Mouse (Mus musculus) myocyte (in vitro differentiated cells): ENCODE measurements at regions not wholly inside any gene's neighbourhood (a gene's known extent, or its start where the extent isn't known, plus 50 kb on each side); places are given as distances from the start of the nearest gene placed in this dataset.

Experiments
- H3K27me3 ChIP-seq: one replicate; pipeline ENCODE4 v1.6.1; 2011; ENCODE audit not compliant: control insufficient read depth, insufficient read depth, insufficient read length
- H3K36me3 ChIP-seq: one replicate; pipeline ENCODE4 v1.6.1; 2011; ENCODE audit not compliant: control insufficient read depth, insufficient read depth
- H3K4me2 ChIP-seq: one replicate; pipeline ENCODE4 v1.6.1; 2011; ENCODE audit warnings: low read depth, control low read depth
- H3K4me3 ChIP-seq: one replicate; pipeline ENCODE4 v1.5.1; 2011; ENCODE audit warnings: mild to moderate bottlenecking, control low read depth, moderate library complexity
- H3K79me2 ChIP-seq: one replicate; pipeline ENCODE4 v1.6.1; 2011; ENCODE audit not compliant: control insufficient read depth, insufficient read depth
- H3ac ChIP-seq: one replicate; pipeline ENCODE4 v1.6.1; 2011; ENCODE audit not compliant: control insufficient read depth, insufficient read length
- CEBPB ChIP-seq: IDR thresholded peaks from 2 replicates; pipeline ENCODE4 v1.6.1; 2011; ENCODE audit warnings: mild to moderate bottlenecking, moderate library complexity; ENCODE audit not compliant: poor library complexity, insufficient read depth, severe bottlenecking
- E2F4 ChIP-seq: IDR thresholded peaks from one replicate; pipeline ENCODE4 v1.6.1; 2011; ENCODE audit warnings: mild to moderate bottlenecking, control low read depth, moderate library complexity; ENCODE audit not compliant: insufficient read depth
- MAX ChIP-seq: IDR thresholded peaks from one replicate; pipeline ENCODE4 v1.6.1; 2011; ENCODE audit warnings: low read depth, mild to moderate bottlenecking, control low read depth
- MYOD1 ChIP-seq, 3 experiments: IDR thresholded peaks; one replicate each; pipeline ENCODE4 v1.6.1; 2011; ENCODE audit warnings: control low read depth in 2 of 3, low read depth in 2 of 3, mild to moderate bottlenecking in 2 of 3, moderate library complexity in 1 of 3; ENCODE audit not compliant: insufficient read length in 2 of 3, control insufficient read depth in 1 of 3
- MYOG ChIP-seq, 3 experiments: IDR thresholded peaks; one replicate each; pipeline ENCODE4 v1.6.1; 2011; ENCODE audit warnings: control low read depth in 2 of 3, low read depth in 2 of 3, mild to moderate bottlenecking in 2 of 3; ENCODE audit not compliant: insufficient read length in 2 of 3, control insufficient read depth in 1 of 3, insufficient read depth in 1 of 3
- POLR2A ChIP-seq: IDR thresholded peaks from one replicate; pipeline ENCODE4 v1.6.1; 2011; ENCODE audit warnings: low read depth, mild to moderate bottlenecking, control low read depth, moderate library complexity; ENCODE audit not compliant: insufficient read length
- POLR2AphosphoS2 ChIP-seq: IDR thresholded peaks from one replicate; pipeline ENCODE4 v1.6.1; 2011; ENCODE audit warnings: low read depth, control low read depth; ENCODE audit not compliant: insufficient read length
- REST ChIP-seq: IDR thresholded peaks from one replicate; pipeline ENCODE4 v1.6.1; 2011; ENCODE audit warnings: mild to moderate bottlenecking, control low read depth, moderate library complexity; ENCODE audit not compliant: insufficient read depth, insufficient read length
- SRF ChIP-seq: IDR thresholded peaks from one replicate; pipeline ENCODE4 v1.6.1; 2011; ENCODE audit warnings: low read depth; ENCODE audit not compliant: control insufficient read depth, insufficient read length
- TCF12 ChIP-seq: IDR thresholded peaks from one replicate; pipeline ENCODE4 v1.6.1; 2011; ENCODE audit warnings: mild to moderate bottlenecking, control low read depth; ENCODE audit not compliant: poor library complexity, insufficient read depth, severe bottlenecking
- TCF3 ChIP-seq: IDR thresholded peaks from one replicate; pipeline ENCODE4 v1.6.1; 2011; ENCODE audit warnings: low read depth, control low read depth; ENCODE audit not compliant: insufficient read length
- USF1 ChIP-seq: IDR thresholded peaks from one replicate; pipeline ENCODE4 v1.6.1; 2011; ENCODE audit warnings: low read depth, mild to moderate bottlenecking, control low read depth, moderate library complexity

DNA sequence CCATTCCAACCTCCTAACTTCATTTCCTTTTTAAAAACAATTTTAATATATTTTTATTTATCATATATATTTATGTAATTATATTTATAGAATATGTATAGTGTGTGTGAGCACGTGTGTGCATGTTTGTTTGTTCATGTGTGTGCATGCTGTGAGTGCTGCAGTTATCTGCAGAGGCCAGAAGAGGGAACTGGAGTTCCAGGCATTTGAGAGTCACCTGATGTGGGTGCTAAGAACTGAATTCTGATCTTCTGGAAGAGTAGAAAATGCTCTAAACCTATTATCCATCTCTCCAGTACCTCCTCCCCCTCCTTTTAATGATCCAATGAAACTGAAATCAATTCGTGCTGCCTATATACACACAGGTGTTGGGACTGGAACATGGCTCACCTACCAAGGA is 128.0 kb downstream of the Snx19 start:
- Histone ChIP-seq H3ac (no peak overlapping the region), H3K36me3 (no peaks in the 10 kb centered on the region), H3K4me2 (no peak overlapping the region), H3K27me3 (no peaks in the 10 kb centered on the region), H3K79me2 (no peaks in the 10 kb centered on the region), H3K4me3 (no peak overlapping the region)
- no peak for TF ChIP-seq POLR2AphosphoS2
- TF ChIP-seq REST = no peak
- no peak for TF ChIP-seq MYOD1 (IDR thresholded peaks at IDR 0.05; ENCODE audit: control insufficient read depth in 1 of 3, insufficient read length in 2 of 3, low read depth in 2 of 3)
- no peak for TF ChIP-seq USF1
- no peak for TF ChIP-seq E2F4
- TF ChIP-seq TCF3 = no peak
- no peak for TF ChIP-seq CEBPB
- TF ChIP-seq POLR2A = no peak
- TF ChIP-seq MYOG (IDR thresholded peaks at IDR 0.05; ENCODE audit: control insufficient read depth in 1 of 3, insufficient read depth in 1 of 3, insufficient read length in 2 of 3, low read depth in 2 of 3) = no peak
- no peak for TF ChIP-seq MAX

DNA sequence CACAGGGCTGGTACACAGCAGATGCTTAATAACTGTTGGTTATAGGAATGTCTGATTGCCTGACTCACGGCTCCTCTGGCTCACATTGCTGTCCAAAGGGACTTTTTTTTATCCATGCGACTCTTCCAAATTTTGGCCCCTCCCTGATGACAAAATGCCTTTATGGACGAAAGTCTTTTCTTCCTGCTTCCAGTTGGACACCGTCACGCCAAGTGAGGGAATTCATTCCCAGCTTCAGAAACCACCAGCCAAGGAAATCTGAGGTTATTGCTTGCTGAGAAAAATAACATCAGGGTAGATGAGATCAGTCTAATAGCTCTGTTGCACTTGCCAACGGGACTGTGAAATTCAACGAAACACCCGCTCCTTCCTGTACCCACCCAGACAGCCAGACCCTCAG is 125.8 kb downstream of the Snx19 start:
- no peak overlapping the region for H3K4me3 ChIP-seq
- no peaks in the 10 kb centered on the region for H3K27me3 ChIP-seq
- TF ChIP-seq TCF3 (no peak), POLR2A (no peak), MAX (no peak), MYOG (IDR thresholded peaks at IDR 0.05; ENCODE audit: control insufficient read depth in 1 of 3, insufficient read depth in 1 of 3, insufficient read length in 2 of 3, low read depth in 2 of 3) (no peak), MYOD1 (IDR thresholded peaks at IDR 0.05; ENCODE audit: control insufficient read depth in 1 of 3, insufficient read length in 2 of 3, low read depth in 2 of 3) (no peak), E2F4 (no peak), REST (no peak), TCF12 (no peak), CEBPB (no peak), USF1 (no peak)
- no peak overlapping the region for H3ac ChIP-seq
- no peaks in the 10 kb centered on the region for H3K36me3 ChIP-seq
- H3K4me2 ChIP-seq = no peak overlapping the region
- no peaks in the 10 kb centered on the region for H3K79me2 ChIP-seq

GRCm38 (mm10) chr9:30549892-30550515 is 123.1 kb downstream of the Snx19 start:
- H3K4me3 ChIP-seq = no peak overlapping the region
- TF ChIP-seq MYOG (IDR thresholded peaks at IDR 0.05; ENCODE audit: control insufficient read depth in 1 of 3, insufficient read depth in 1 of 3, insufficient read length in 2 of 3, low read depth in 2 of 3) (no peak), USF1 (no peak), MAX (no peak), TCF12 (no peak), POLR2A (no peak)

DNA sequence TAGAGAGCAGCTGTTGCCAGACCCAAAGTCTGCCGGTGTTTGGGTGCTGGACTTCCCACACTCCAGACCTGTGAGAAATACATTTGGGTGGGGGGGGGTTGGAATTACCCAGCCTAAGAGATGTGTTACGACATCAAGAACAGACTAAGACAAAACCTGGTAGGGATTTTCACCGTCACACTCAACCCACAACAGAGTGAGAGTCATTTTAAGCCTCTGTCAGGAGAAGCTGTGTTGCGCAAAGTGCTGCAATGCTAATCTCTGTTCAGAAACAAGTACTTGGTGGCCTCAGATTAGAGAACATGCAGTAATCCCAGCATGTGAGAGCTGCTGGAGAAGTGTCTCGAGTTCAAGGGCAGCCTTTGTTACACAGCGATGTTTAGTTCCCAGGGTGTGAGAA is 113.0 kb downstream of the Snx19 start:
- no peaks in the 10 kb centered on the region for H3K36me3 ChIP-seq
- H3K4me2 ChIP-seq = no peak overlapping the region
- no peaks in the 10 kb centered on the region for H3K27me3 ChIP-seq
- no peaks in the 10 kb centered on the region for H3K79me2 ChIP-seq
- H3K4me3 ChIP-seq = no peak overlapping the region
- TF ChIP-seq SRF (no peak), CEBPB (peak; percentile 47; the same call in 1 of the 2 replicates)
- H3ac ChIP-seq = no peak overlapping the region

More at GRCm38 (mm10) chr9:30549892-30550515, 123.1 kb downstream of the Snx19 start:
- Histone ChIP-seq H3K4me2 (no peak overlapping the region), H3K27me3 (no peaks in the 10 kb centered on the region), H3ac (no peak overlapping the region), H3K79me2 (no peaks in the 10 kb centered on the region), H3K36me3 (no peaks in the 10 kb centered on the region)

DNA sequence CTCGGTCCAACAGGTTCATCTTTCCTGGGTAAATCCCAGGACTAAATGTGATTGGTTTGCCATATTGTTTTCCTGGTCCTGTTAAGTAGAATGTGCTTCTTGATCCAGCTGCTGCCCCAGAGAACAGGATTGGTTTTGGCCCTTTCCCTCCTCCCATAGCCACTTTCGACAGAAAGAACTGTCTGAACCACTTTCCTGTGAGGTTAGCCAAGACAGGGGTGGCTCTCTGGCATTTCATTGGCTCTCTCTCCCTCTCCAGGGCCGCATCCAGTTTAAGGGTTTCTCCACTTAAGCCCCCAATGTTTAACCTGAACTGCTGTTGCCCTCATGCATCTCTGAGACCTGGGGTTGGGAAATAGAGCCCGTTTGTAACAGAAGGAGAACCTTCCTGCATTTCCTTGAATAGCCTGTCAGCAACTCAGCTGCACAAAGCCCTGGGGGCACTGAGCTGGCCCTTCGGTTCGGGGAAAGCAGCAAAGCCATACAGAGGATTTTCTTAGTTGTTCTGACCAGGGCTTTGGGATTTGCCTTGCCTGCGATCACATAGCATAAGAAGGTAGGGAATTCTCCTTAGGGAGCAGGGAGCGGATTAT is 109.7 kb downstream of the Snx19 start:
- Histone ChIP-seq H3K4me3 (no peak overlapping the region), H3ac (no peak overlapping the region), H3K36me3 (no peaks in the 10 kb centered on the region), H3K27me3 (no peaks in the 10 kb centered on the region), H3K79me2 (no peaks in the 10 kb centered on the region), H3K4me2 (no peak overlapping the region)
- no peak for TF ChIP-seq MYOG (IDR thresholded peaks at IDR 0.05; ENCODE audit: control insufficient read depth in 1 of 3, insufficient read depth in 1 of 3, insufficient read length in 2 of 3, low read depth in 2 of 3)
